Mouse (Mus musculus) leukemia stem cell, adult 10-12 weeks (primary cell): ENCODE measurements around the gene Pdk1. TPM values are rescaled to one million over a fixed set of nuclear protein-coding genes. Genes with fewer than 3 reads are reported as not detected.

Experiments used
- polyA plus RNA-seq: library from polyadenylated mRNA; stranded (reverse); fragments of >175 nt; gene quantifications from 2 replicates; pipeline ENCODE4 v1.2.3, GENCODE M21; 2012; ENCODE audit warnings: low replicate concordance

Gene Pdk1
- 0.55 and 1.7 TPM in 2 replicates for polyA plus RNA-seq

DNA sequence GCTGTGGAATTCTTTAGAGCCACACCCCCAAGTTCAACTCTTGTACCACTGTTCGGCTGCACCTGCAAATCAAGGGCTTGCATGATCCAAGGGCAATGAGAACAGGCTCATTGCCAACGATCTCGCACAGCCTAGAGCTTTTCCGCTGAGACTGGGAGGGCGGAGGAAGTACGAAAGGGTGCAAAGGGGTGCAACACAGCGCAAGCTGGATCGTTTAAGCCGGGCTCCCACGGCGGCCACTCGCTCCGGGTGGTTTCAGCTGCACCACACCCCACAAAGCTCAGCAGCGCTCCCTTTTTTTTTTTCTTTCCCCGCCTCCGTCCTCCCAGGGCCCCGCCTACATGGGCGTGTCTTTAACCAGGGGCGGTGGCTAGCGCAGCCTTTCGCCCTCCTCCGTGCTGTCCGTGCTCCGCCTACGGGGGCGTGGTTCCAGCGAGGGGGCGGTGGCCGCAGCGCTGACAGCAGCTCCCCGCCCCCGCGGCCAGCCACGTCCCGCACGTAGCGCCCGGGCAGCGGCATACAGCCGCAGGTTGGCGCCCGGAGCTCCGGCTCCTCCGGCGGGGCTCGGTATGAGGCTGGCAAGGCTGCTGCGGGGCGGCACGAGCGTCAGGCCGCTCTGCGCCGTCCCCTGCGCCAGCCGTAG is at the start of gene Pdk1:
Pdk1 (plus strand) TSS at position 424 of the 643 bp plus-strand sequence.

Other genes with a start within 250 kb of the Pdk1 start
- 3.8 and 6.6 TPM in 2 replicates for gene Itga6, start 127.6 kb upstream of the Pdk1 start, polyA plus RNA-seq
- gene Rapgef4, start 108.0 kb downstream of the Pdk1 start, polyA plus RNA-seq, result 0.39 and 0.60 TPM in 2 replicates